Mouse (Mus musculus) ES-E14 (cell line): ENCODE measurements around the gene Clip2. TPM values are rescaled to one million over a fixed set of nuclear protein-coding genes. Genes with fewer than 3 reads are reported as not detected.

Source experiments
- DNase-seq: peaks from one replicate; pipeline ENCODE4 v3.0.0-alpha.2; 2013; ENCODE audit warnings: low read depth, low spot score
- H3K27ac ChIP-seq: 2 replicates; pipeline ENCODE4 v1.5.1; 2012; ENCODE audit warnings: low read depth, mild to moderate bottlenecking, low read length, moderate library complexity, mixed read lengths; ENCODE audit not compliant: poor library complexity, insufficient read depth, severe bottlenecking
- H3K36me3 ChIP-seq: 2 replicates; pipeline ENCODE4 v1.6.1; 2012; ENCODE audit warnings: mild to moderate bottlenecking, low read length, moderate library complexity, mixed read lengths; ENCODE audit not compliant: control insufficient read depth, poor library complexity, insufficient read depth, severe bottlenecking
- H3K4me1 ChIP-seq, 2 experiments: fragments of 150-350 bp in 1 of 2; sonication (generic) in 1 of 2; 2 replicates each; pipeline ENCODE4 v1.6.1; 2012; ENCODE audit warnings: low read length in 2 of 2, mild to moderate bottlenecking in 1 of 2, mixed read lengths in 1 of 2; ENCODE audit not compliant: control insufficient read depth in 2 of 2, insufficient read depth in 2 of 2, poor library complexity in 1 of 2
- H3K4me3 ChIP-seq, 2 experiments: fragments of 150-350 bp in 1 of 2; sonication (generic) in 1 of 2; 2 replicates each; pipeline ENCODE4 v1.5.1; 2012; ENCODE audit warnings: low read length in 2 of 2, low read depth in 1 of 2, mild to moderate bottlenecking in 1 of 2, mixed read lengths in 1 of 2; ENCODE audit not compliant: insufficient read depth in 1 of 2, poor library complexity in 1 of 2, severe bottlenecking in 1 of 2
- H3K9ac ChIP-seq: 2 replicates; pipeline ENCODE4 v1.6.1; 2012; ENCODE audit warnings: low read depth, mild to moderate bottlenecking, low read length, mixed read lengths; ENCODE audit not compliant: poor library complexity, insufficient read depth, severe bottlenecking
- H3K9me3 ChIP-seq: fragments of 150-350 bp; sonication (generic); 2 replicates; pipeline ENCODE4 v1.6.1; 2012; ENCODE audit warnings: low read depth, mild to moderate bottlenecking, low read length; ENCODE audit not compliant: control insufficient read depth, insufficient read depth
- CHD2 ChIP-seq: IDR thresholded peaks from 2 replicates; pipeline ENCODE4 v1.6.1; 2014; ENCODE audit warnings: mild to moderate bottlenecking, low read depth, low read length, inconsistent platforms
- HCFC1 ChIP-seq: IDR thresholded peaks from 2 replicates; pipeline ENCODE4 v1.6.1; 2012; ENCODE audit warnings: low read length, inconsistent platforms, borderline replicate concordance; ENCODE audit not compliant: insufficient read depth
- MAFK ChIP-seq: IDR thresholded peaks from 2 replicates; pipeline ENCODE4 v1.6.1; 2014; ENCODE audit warnings: mild to moderate bottlenecking, low read depth, low read length, inconsistent platforms; ENCODE audit not compliant: insufficient read depth
- ZC3H11A ChIP-seq: IDR thresholded peaks from 2 replicates; pipeline ENCODE4 v1.6.1; 2012; ENCODE audit warnings: low read depth, mild to moderate bottlenecking, inconsistent platforms, low read length, borderline replicate concordance
- ZNF384 ChIP-seq: IDR thresholded peaks from 2 replicates; pipeline ENCODE4 v1.6.1; 2012; ENCODE audit warnings: low read depth, low read length, inconsistent platforms
- in situ Hi-C, 2 experiments: fragments of 600-800 bp; cut with MboI; formaldehyde crosslinking; loops; one replicate each; pipeline ENCODE4 v1.15.1; 2025; ENCODE audit warnings: low sequenced_read_pairs in 2 of 2, inconsistent platforms in 1 of 2; ENCODE audit not compliant: unreplicated experiment in 2 of 2
- total RNA-seq: library from RNA; depleted of rRNA; stranded (reverse); fragments of 300-350 nt; gene quantifications from 2 replicates; pipeline ENCODE4 v1.2.3, GENCODE M21; 2012

Clip2 gene
- total RNA-seq, 1 experiment: 10.5 TPM

GRCm38 (mm10) chr5:134470538-134471169, 81.6 kb downstream of the Clip2 start:
- H3K4me1 ChIP-seq: peaks cover 0 to 14% of the 10 kb centered on the region in 2 experiments; a peak in 3 of 4 replicates
- no peak overlapping the region for H3K4me3 ChIP-seq
- TF ChIP-seq CHD2 (no peak), ZNF384 (no peak), MAFK (no peak), HCFC1 (no peak), ZC3H11A (no peak)
- H3K36me3 ChIP-seq: no peaks in the 10 kb centered on the region
- in situ Hi-C loops: no loop called here
- DNase-seq: no peak
- 0 out of 2 replicates have a peak, but pooled peaks cover 1% of the 10 kb centered on the region for H3K9me3 ChIP-seq
- no peak overlapping the region for H3K9ac ChIP-seq
- H3K27ac ChIP-seq: no peak overlapping the region

DNA sequence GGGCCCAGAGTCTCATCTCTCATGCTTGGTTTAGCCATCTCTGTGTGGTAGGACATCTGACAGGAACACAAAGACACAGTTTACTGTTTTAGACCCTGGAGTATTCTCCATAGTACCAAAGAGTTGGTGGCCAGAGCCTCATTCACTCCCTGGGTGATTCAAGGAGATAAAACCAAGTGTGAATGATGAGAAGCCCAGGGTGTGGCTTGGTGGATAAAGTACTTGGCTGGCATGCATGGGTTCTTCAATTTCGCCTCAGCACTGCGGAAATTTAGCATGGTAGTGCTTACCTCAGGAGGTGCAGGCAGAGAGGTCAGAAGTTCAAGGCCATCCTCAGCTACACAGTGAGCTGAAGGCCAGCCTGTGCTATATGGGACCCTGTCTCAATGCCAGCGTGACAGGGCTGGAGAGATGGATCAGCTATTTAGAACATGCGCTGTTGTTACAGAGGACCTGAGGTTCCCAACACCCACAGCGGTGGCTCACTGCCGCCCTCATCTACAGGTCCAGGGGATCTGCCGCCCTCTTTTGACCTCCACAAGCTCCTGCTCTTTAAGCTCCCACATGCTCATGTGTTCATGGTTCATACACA, 82.6 kb downstream of the Clip2 start:
- Histone ChIP-seq H3K4me1 (peaks cover 0 to 14% of the 10 kb centered on the region in 2 experiments; a peak in 3 of 4 replicates), H3K27ac (no peak overlapping the region), H3K4me3 (no peak overlapping the region), H3K9ac (no peak overlapping the region), H3K36me3 (no peaks in the 10 kb centered on the region), H3K9me3 (no peaks in the 10 kb centered on the region)
- no peak for TF ChIP-seq ZNF384
- TF ChIP-seq CHD2: no peak
- TF ChIP-seq ZC3H11A: no peak
- no peak for TF ChIP-seq HCFC1
- no peak for TF ChIP-seq MAFK
- in situ Hi-C loops: loop anchor here in 1 of 2 experiments (10.0 kb wide), 1 partner anchor 285 kb away; the partner anchor contains the start of gene Gtf2ird2
- no peak for DNase-seq

- peaks cover 0 to 14% of the 10 kb centered on the region in 2 experiments; a peak in 3 of 4 replicates for H3K4me1 ChIP-seq
- H3K9ac ChIP-seq: no peak overlapping the region
- no peak overlapping the region for H3K27ac ChIP-seq
- no peak overlapping the region for H3K4me3 ChIP-seq
- no peak for DNase-seq
- in situ Hi-C loops: loop anchor here in 1 of 2 experiments (10.0 kb wide), 1 partner anchor 283 kb away; the partner anchor contains the start of gene Gtf2ird2
- H3K9me3 ChIP-seq: no peaks in the 10 kb centered on the region
- no peaks in the 10 kb centered on the region for H3K36me3 ChIP-seq
- no peak for TF ChIP-seq ZC3H11A
Observed at GRCm38 (mm10) chr5:134468158-134468765, 84.0 kb downstream of the Clip2 start.

GRCm38 (mm10) chr5:134467030-134467549, 85.1 kb downstream of the Clip2 start:
- TF ChIP-seq HCFC1 (no peak), ZNF384 (no peak), MAFK (no peak)
- H3K4me3 ChIP-seq: no peak overlapping the region
- H3K9me3 ChIP-seq: no peaks in the 10 kb centered on the region
- H3K36me3 ChIP-seq: no peaks in the 10 kb centered on the region
- H3K9ac ChIP-seq: no peak overlapping the region
- H3K4me1 ChIP-seq: peaks cover 0 to 14% of the 10 kb centered on the region in 2 experiments; a peak in 3 of 4 replicates
- no peak overlapping the region for H3K27ac ChIP-seq
- in situ Hi-C loops: loop anchor here in 1 of 2 experiments (10.0 kb wide), 1 partner anchor 282 kb away; the partner anchor contains the start of gene Gtf2ird2
- DNase-seq: no peak
